Mouse (Mus musculus) forebrain, embryonic 10.5 days (tissue): ENCODE measurements around the gene Alkbh5. TPM values are rescaled to one million over a fixed set of nuclear protein-coding genes. Genes with fewer than 3 reads are reported as not detected.
A peak's percentile ranks its signal among the peaks of the same experiment; 100 is the strongest.

ENCODE experiments used
- DNase-seq: peaks from one replicate; pipeline ENCODE4 v3.0.0-alpha.2; 2017; ENCODE audit warnings: low spot score; ENCODE audit errors: extremely low spot score
- H3K27ac ChIP-seq: fragments of 300-500 bp; sonication (generic); 2 replicates; pipeline ENCODE4 v1.5.1; 2016; ENCODE audit warnings: mild to moderate bottlenecking
- H3K27me3 ChIP-seq: fragments of 300-500 bp; sonication (generic); 2 replicates; pipeline ENCODE4 v1.6.1; 2016; ENCODE audit warnings: mild to moderate bottlenecking; ENCODE audit not compliant: poor library complexity, severe bottlenecking
- H3K36me3 ChIP-seq: fragments of 300-500 bp; sonication (generic); replicated peaks from 2 replicates; pipeline ENCODE4 v1.6.1; 2016; ENCODE audit warnings: mild to moderate bottlenecking, moderate library complexity
- H3K4me1 ChIP-seq: fragments of 300-500 bp; sonication (generic); 2 replicates; pipeline ENCODE4 v1.6.1; 2016
- H3K4me3 ChIP-seq: fragments of 300-500 bp; sonication (generic); 2 replicates; pipeline ENCODE4 v1.5.1; 2016; ENCODE audit warnings: mild to moderate bottlenecking, moderate library complexity
- H3K9me3 ChIP-seq: fragments of 300-500 bp; sonication (generic); 2 replicates; pipeline ENCODE4 v1.6.1; 2016; ENCODE audit warnings: mild to moderate bottlenecking, moderate library complexity
- WGBS: fragments of 180-500 bp; shearing (Covaris S2); methylation state at CpG from one replicate; pipeline ENCODE4 v1.1.7; 2016; 5-methylcytosine and 5-hydroxymethylcytosine counted together
- polyA plus RNA-seq: library from polyadenylated mRNA; unstranded; fragments of >200 nt; fragmentation: Nextera tagmentation; extraction: Ambion mirVana; gene quantifications from 2 replicates; pipeline ENCODE4 v1.2.1, GENCODE M21; 2016

Gene Alkbh5
- 32.3 and 39.9 TPM in 2 replicates for polyA plus RNA-seq

DNA sequence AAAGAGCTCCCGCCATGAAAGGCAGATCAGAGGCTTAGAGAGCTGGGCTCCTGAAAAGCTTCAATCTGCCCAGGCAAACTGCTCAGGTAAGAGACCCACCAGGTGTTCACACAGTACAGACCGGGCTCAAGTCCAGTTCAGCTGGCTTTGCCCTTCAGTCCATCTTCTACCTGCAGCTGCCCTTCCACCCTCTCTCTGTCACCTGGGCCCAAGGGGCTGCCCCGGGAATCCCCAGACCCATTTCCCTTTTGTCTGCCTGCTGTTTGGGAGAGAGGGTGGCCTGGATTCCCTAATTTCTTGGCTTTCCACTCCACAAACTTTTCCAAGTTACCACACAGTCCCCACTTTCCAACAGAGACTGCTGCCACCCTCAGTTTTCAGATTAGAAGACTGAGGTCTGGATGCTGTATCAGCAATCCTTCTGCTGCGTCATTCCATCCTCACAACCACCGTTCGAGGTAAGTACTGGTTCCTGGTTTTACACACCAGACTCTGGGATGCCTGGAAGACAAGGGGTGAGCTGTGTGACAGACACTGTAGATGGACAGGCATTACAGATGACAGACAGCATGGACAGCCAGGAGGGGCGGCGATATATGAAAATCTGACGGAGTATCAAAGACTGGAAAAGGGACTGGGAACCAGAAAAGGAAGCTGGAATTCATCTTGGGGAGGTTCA lies at the start of gene Alkbh5:
Gene Alkbh5 (plus strand): TSS at position 202 of the 679 bp plus-strand sequence.
- Histone ChIP-seq H3K27me3 (no peaks in the 10 kb centered on the region), H3K4me3 (peak within 1 kb of the TSS; percentile 99), H3K4me1 (peaks cover 30% of the 10 kb centered on the region), H3K27ac (peak within 1 kb of the TSS; percentile 99), H3K9me3 (no peaks in the 10 kb centered on the region), H3K36me3 (peaks cover 20% of the 10 kb centered on the region)
- WGBS, result 22% methylated on average over 9 of the region's 9 CpGs
- no peak for DNase-seq

DNA sequence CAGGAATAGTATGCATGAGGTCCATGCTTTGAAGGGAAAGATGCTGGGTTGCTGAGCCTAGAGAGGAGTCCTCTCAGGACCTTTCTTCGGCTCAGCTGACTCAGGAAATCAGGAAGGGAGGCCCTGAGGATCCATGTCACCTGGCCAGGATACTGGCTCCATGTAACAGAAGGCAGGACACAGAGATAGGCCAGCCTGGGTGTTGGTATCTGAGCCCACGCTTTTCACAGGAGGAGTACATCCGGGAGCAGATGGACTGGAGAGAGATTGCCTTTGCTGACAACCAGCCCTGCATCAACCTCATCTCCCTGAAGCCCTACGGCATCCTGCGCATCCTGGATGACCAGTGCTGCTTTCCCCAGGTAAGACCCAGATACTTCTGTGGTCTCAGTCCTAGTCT lies 43.5 kb upstream of the Alkbh5 start:
- 89% methylated on average over 5 of the region's 5 CpGs for WGBS

GRCm38 (mm10) chr11:60495692-60496091 lies 40.5 kb upstream of the Alkbh5 start:
- Histone ChIP-seq H3K27ac (no peak overlapping the region), H3K9me3 (no peaks in the 10 kb centered on the region), H3K36me3 (no peaks in the 10 kb centered on the region), H3K4me1 (no peaks in the 10 kb centered on the region; the same call in 1 of the 2 replicates), H3K27me3 (no peaks in the 10 kb centered on the region), H3K4me3 (no peak overlapping the region)
- WGBS, result 70% methylated on average over 2 of the region's 2 CpGs
- DNase-seq, result no peak

More for the DNA sequence above, 43.5 kb upstream of the Alkbh5 start:
- Histone ChIP-seq H3K27me3 (no peaks in the 10 kb centered on the region), H3K27ac (no peak overlapping the region), H3K4me1 (no peaks in the 10 kb centered on the region; the same call in 1 of the 2 replicates), H3K36me3 (no peaks in the 10 kb centered on the region), H3K9me3 (no peaks in the 10 kb centered on the region), H3K4me3 (no peak overlapping the region)
- no peak for DNase-seq

DNA sequence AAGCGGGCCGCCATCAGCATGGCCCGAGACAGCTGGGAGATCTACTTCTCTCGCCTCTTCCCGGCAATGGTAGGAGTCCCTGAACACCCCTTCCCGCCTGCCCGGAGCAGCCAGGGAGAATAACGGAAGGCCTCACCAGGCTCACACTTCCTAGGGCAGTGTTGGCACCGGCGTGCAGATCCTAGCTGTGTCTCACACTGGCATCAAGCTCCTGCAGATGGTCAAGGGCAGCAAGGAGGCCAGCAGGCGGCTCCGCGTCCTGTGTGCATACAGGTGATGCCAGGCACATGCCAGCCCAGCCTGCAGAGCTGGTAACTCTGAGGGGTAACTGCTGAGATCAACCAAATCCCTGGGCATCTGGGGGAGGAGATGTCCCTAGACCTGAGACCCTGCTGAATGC lies 28.9 kb upstream of the Alkbh5 start:
- H3K27me3 ChIP-seq, result peaks cover 48% of the 10 kb centered on the region
- H3K9me3 ChIP-seq, result no peaks in the 10 kb centered on the region
- H3K4me1 ChIP-seq, result peaks cover 17% of the 10 kb centered on the region
- H3K4me3 ChIP-seq, result no peak overlapping the region
- 85% methylated on average over 13 of the region's 13 CpGs for WGBS
- no peak for DNase-seq
- H3K36me3 ChIP-seq, result no peaks in the 10 kb centered on the region
- H3K27ac ChIP-seq, result no peak overlapping the region

GRCm38 (mm10) chr11:60508950-60509349 lies 27.2 kb upstream of the Alkbh5 start:
- DNase-seq, result no peak
- H3K27me3 ChIP-seq, result peaks cover 48% of the 10 kb centered on the region
- H3K4me3 ChIP-seq, result peak overlapping the region; percentile 50
- no peaks in the 10 kb centered on the region for H3K36me3 ChIP-seq
- peaks cover 17% of the 10 kb centered on the region for H3K4me1 ChIP-seq
- 5% methylated on average over 11 of the region's 11 CpGs for WGBS
- no peak overlapping the region for H3K27ac ChIP-seq
- H3K9me3 ChIP-seq, result no peaks in the 10 kb centered on the region

DNA sequence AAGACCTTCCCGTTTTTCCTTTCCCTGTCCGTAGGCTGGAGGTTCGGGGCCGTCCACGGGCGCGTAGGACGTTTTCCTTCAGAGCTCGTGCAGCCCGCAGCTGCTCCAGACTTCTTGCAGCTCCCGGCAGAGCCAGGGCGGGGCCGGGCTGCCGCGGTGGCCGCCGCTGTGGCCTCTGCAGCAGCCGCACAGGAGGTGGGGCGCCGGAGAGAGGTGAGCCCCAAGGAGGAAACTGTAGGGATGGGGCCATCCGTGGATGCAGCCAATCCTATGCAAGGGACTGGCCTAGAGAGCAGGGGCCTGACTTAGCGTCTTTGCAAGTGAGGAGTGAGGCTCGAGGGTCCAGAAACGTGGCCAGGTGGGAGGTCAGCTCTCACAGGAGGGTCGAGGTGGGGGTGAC lies 26.7 kb upstream of the Alkbh5 start:
- H3K9me3 ChIP-seq, result no peaks in the 10 kb centered on the region
- under 1% methylated on average over 25 of the region's 25 CpGs for WGBS
- peak overlapping the region; percentile 50 for H3K4me3 ChIP-seq
- peaks cover 48% of the 10 kb centered on the region for H3K27me3 ChIP-seq
- DNase-seq, result no peak
- peak overlapping the region; percentile 8; the same call in 1 of the 2 replicates for H3K27ac ChIP-seq
- H3K4me1 ChIP-seq, result peaks cover 17% of the 10 kb centered on the region
- no peaks in the 10 kb centered on the region for H3K36me3 ChIP-seq

- Histone ChIP-seq H3K27ac (no peak overlapping the region), H3K36me3 (no peaks in the 10 kb centered on the region), H3K4me3 (no peak overlapping the region), H3K4me1 (peaks cover 24% of the 10 kb centered on the region), H3K9me3 (no peaks in the 10 kb centered on the region), H3K27me3 (peaks cover 46% of the 10 kb centered on the region)
- DNase-seq, result no peak
- 81% methylated on average over 1 of the region's 1 CpGs for WGBS
These were observed 24.3 kb upstream of the Alkbh5 start for GRCm38 (mm10) chr11:60511893-60512292.

DNA sequence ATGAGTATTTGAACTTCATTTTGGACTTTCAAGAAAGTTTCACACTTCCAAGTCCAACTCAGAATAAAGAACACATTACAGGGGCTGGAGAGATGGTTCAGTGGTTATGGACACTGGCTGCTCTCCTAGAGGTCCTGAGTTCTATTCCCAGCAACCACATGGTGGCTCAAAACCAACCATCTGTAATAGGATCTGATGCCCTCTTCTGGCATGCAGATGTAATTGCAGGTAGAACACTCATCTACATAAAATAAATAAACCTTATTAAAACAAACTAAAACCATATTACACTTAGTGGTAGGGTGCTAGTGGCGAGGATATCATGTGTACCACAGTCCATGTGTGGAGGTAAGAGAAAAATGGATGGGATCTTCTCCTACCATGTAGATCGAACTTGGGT lies 23.7 kb upstream of the Alkbh5 start:
- Histone ChIP-seq H3K36me3 (no peaks in the 10 kb centered on the region), H3K27ac (no peak overlapping the region), H3K27me3 (peaks cover 40% of the 10 kb centered on the region), H3K4me1 (peaks cover 24% of the 10 kb centered on the region), H3K9me3 (no peaks in the 10 kb centered on the region), H3K4me3 (no peak overlapping the region)
- WGBS, result 79% methylated on average over 2 of the region's 2 CpGs
- DNase-seq, result no peak

GRCm38 (mm10) chr11:60514941-60515340 lies 21.2 kb upstream of the Alkbh5 start:
- Histone ChIP-seq H3K4me3 (no peak overlapping the region), H3K36me3 (no peaks in the 10 kb centered on the region), H3K27me3 (peaks cover 17% of the 10 kb centered on the region), H3K9me3 (no peaks in the 10 kb centered on the region), H3K4me1 (peaks cover 7% of the 10 kb centered on the region), H3K27ac (no peak overlapping the region)
- 69% methylated on average over 2 of the region's 2 CpGs for WGBS
- DNase-seq, result no peak

- H3K4me3 ChIP-seq, result no peak overlapping the region
- peaks cover 7% of the 10 kb centered on the region; the same call in 1 of the 2 replicates for H3K4me1 ChIP-seq
- no peaks in the 10 kb centered on the region for H3K9me3 ChIP-seq
- H3K36me3 ChIP-seq, result no peaks in the 10 kb centered on the region
- no peaks in the 10 kb centered on the region for H3K27me3 ChIP-seq
- WGBS, result 78% methylated on average over 4 of the region's 4 CpGs
- H3K27ac ChIP-seq, result no peak overlapping the region
- no peak for DNase-seq
These were observed 17.9 kb upstream of the Alkbh5 start for GRCm38 (mm10) chr11:60518305-60518704.

GRCm38 (mm10) chr11:60522027-60522426 lies 14.2 kb upstream of the Alkbh5 start:
- Histone ChIP-seq H3K4me3 (no peak overlapping the region), H3K27ac (no peak overlapping the region), H3K4me1 (no peaks in the 10 kb centered on the region), H3K9me3 (no peaks in the 10 kb centered on the region), H3K27me3 (no peaks in the 10 kb centered on the region), H3K36me3 (no peaks in the 10 kb centered on the region)
- WGBS, result 72% methylated on average over 5 of the region's 5 CpGs
- DNase-seq, result no peak

DNA sequence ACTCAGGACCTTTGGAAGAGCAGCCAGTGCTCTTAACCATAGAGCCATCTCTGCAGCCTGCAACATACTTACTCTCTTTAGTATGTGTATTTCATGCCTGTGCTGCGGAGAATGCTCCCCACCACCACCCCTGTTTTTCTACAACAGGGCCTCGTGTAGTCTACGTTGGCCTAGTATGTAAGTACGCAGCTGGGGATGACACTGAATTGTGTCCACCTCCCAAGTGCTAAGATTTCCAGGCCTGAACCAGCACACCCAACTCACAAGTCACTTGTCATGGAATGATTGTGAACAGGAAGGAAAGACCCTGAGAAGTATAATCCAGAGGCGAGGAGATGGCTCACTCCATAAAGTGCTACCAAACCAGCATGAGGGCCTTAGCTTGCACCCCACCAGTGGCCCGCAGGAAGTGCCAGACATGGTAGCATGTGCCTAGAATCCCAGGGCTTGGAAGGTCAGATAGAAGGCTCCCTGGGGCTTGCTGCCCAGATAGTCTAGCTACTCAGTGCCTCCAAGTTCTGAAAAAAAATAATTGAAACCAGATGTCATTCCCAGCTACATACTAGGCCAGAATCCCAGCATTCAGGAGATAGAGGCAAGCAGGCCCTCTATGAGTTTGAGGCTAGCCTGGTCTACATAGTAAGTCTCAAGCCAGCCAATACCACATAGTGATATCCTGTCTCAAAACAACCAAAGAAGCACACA lies 13.4 kb upstream of the Alkbh5 start:
- Histone ChIP-seq H3K4me1 (no peaks in the 10 kb centered on the region), H3K27ac (no peak overlapping the region), H3K9me3 (no peaks in the 10 kb centered on the region), H3K36me3 (no peaks in the 10 kb centered on the region), H3K4me3 (no peak overlapping the region), H3K27me3 (no peaks in the 10 kb centered on the region)
- 92% methylated on average over 6 of the region's 6 CpGs for WGBS
- DNase-seq, result no peak

GRCm38 (mm10) chr11:60526461-60526860 lies 9.7 kb upstream of the Alkbh5 start:
- 75% methylated on average over 4 of the region's 4 CpGs for WGBS
- Histone ChIP-seq H3K36me3 (no peaks in the 10 kb centered on the region), H3K4me1 (no peaks in the 10 kb centered on the region), H3K27me3 (no peaks in the 10 kb centered on the region), H3K9me3 (no peaks in the 10 kb centered on the region), H3K4me3 (no peak overlapping the region), H3K27ac (no peak overlapping the region)
- DNase-seq, result no peak
